Mouse (Mus musculus) forebrain, embryonic 11.5 days (tissue): ENCODE results near the gene Ercc6. TPM values are rescaled to one million over a fixed set of nuclear protein-coding genes. Genes with fewer than 3 reads are reported as not detected.

Experiments
- ATAC-seq: fragments of 200-750 bp; cut with Nextera tagmentation; replicated peaks from 2 replicates; pipeline ENCODE4 v1.8.0; 2017; ENCODE audit warnings: moderate TSS enrichment; ENCODE audit not compliant: low FRiP score
- DNase-seq: peaks from one replicate; pipeline ENCODE4 v3.0.0-alpha.2; 2017; ENCODE audit warnings: low spot score
- H3K27ac ChIP-seq: fragments of 300-500 bp; sonication (generic); 2 replicates; pipeline ENCODE4 v1.5.1; 2014; ENCODE audit warnings: low read depth, low read length
- H3K27me3 ChIP-seq: fragments of 300-500 bp; sonication (generic); 2 replicates; pipeline ENCODE4 v1.6.1; 2014; ENCODE audit warnings: mild to moderate bottlenecking, low read length, mixed read lengths; ENCODE audit not compliant: control insufficient read depth, insufficient read depth
- H3K36me3 ChIP-seq: fragments of 300-500 bp; sonication (generic); 2 replicates; pipeline ENCODE4 v1.6.1; 2014; ENCODE audit warnings: mild to moderate bottlenecking, low read length, moderate library complexity, mixed read lengths; ENCODE audit not compliant: control insufficient read depth, insufficient read depth
- H3K4me1 ChIP-seq: fragments of 300-500 bp; sonication (generic); replicated peaks from 2 replicates; pipeline ENCODE4 v1.6.1; 2014; ENCODE audit warnings: low read length, mixed read lengths; ENCODE audit not compliant: control insufficient read depth, insufficient read depth
- H3K4me2 ChIP-seq: fragments of 300-500 bp; sonication (generic); 2 replicates; pipeline ENCODE4 v1.6.1; 2014; ENCODE audit warnings: low read depth, mild to moderate bottlenecking, low read length, moderate library complexity, mixed read lengths; ENCODE audit not compliant: severe bottlenecking
- H3K4me3 ChIP-seq: fragments of 300-500 bp; sonication (generic); 2 replicates; pipeline ENCODE4 v1.5.1; 2014; ENCODE audit warnings: low read depth, low read length
- H3K9ac ChIP-seq: fragments of 300-500 bp; sonication (generic); 2 replicates; pipeline ENCODE4 v1.6.1; 2014; ENCODE audit warnings: low read length
- H3K9me3 ChIP-seq: fragments of 300-500 bp; sonication (generic); 2 replicates; pipeline ENCODE4 v1.6.1; 2016; ENCODE audit warnings: low read length, mixed read lengths; ENCODE audit not compliant: control insufficient read depth
- WGBS: fragments of 180-500 bp; shearing (Covaris S2); extraction: QIAGEN DNeasy Blood & Tissue Kit; methylation state at CpG from one replicate; pipeline ENCODE4 v1.1.7; 2014; 5-methylcytosine and 5-hydroxymethylcytosine counted together
- polyA plus RNA-seq: library from polyadenylated mRNA; unstranded; fragments of >200 nt; fragmentation: Nextera tagmentation; extraction: Ambion mirVana; gene quantifications from 2 replicates; pipeline ENCODE4 v1.2.1, GENCODE M21; 2014

The Ercc6 gene
- polyA plus RNA-seq, 1 experiment from 2014 or later: 29.4 TPM

DNA sequence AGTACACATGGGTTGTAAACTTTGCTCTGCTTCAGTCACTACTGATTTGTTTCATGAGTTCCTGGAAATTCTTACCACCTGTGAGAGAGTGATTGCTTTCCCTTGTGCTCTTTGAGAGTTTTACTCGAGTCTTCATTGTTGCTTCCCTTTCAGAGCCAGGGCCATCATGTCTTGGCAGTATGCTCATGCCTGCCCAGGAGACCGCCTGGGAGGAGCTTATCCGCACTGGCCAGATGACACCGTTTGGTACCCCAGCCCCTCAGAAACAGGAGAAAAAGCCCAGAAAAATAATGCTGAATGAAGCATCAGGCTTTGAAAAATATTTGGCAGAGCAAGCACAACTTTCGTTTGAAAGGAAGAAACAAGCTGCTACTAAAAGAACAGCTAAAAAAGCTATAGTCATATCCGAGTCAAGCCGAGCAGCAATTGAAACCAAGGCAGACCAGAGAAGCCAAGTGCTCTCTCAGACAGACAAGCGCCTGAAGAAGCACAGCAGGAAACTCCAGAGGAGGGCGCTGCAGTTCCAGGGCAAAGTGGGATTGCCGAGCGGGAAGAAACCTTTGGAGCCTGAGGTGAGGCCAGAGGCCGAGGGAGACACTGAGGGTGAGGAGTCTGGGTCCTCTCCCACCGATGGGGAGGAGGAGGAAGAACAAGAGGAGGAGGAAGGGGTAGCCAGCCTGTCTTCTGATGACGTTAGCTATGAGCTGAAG, 12.8 kb downstream of the Ercc6 start:
- Histone ChIP-seq H3K4me3 (no peak overlapping the region), H3K9ac (no peak overlapping the region), H3K9me3 (no peaks in the 10 kb centered on the region), H3K4me2 (no peak overlapping the region), H3K36me3 (peaks cover 2% of the 10 kb centered on the region; the same call in 1 of the 2 replicates), H3K27me3 (no peaks in the 10 kb centered on the region), H3K27ac (no peak overlapping the region), H3K4me1 (no peaks in the 10 kb centered on the region)
- DNase-seq (no peak), ATAC-seq (no peak)
- 77% methylated on average over 14 of the region's 14 CpGs for WGBS

- H3K4me3 ChIP-seq: no peak overlapping the region
- no peaks in the 10 kb centered on the region for H3K4me1 ChIP-seq
- H3K9me3 ChIP-seq: no peaks in the 10 kb centered on the region
- H3K36me3 ChIP-seq: peaks cover 2% of the 10 kb centered on the region; the same call in 1 of the 2 replicates
- H3K4me2 ChIP-seq: no peak overlapping the region
- ATAC-seq (no peak), DNase-seq (no peak)
- H3K27me3 ChIP-seq: no peaks in the 10 kb centered on the region
- WGBS: 92% methylated on average over 9 of the region's 9 CpGs
- H3K27ac ChIP-seq: no peak overlapping the region
- H3K9ac ChIP-seq: no peak overlapping the region
These were observed 13.9 kb downstream of the Ercc6 start for GRCm38 (mm10) chr14:32527211-32527610.

DNA sequence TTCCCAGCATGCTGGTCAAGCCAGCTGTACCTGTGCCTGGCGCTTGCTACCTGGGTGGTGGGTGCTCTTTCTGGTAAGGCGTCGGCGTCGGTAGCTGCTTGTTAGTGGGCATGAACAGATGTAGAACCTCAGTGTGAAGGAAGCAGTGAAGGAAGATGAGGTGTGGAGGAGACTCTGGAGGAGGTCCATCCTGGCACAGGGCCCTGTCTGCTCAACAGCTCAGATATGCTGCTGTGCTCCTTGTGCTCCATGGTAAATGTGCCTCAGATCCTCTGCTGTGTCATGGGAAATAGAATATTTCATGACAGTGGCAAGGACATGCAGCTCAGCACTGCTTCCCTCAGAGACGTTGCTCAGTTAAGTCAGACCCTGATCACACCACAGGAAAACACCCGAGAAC, 15.7 kb downstream of the Ercc6 start:
- Histone ChIP-seq H3K27ac (no peak overlapping the region), H3K9me3 (no peaks in the 10 kb centered on the region), H3K9ac (no peak overlapping the region), H3K36me3 (peaks cover 2% of the 10 kb centered on the region; the same call in 1 of the 2 replicates), H3K4me2 (no peak overlapping the region), H3K4me1 (0 out of 2 replicates have a peak, but pooled peaks cover 2% of the 10 kb centered on the region), H3K4me3 (no peak overlapping the region), H3K27me3 (no peaks in the 10 kb centered on the region)
- DNase-seq: no peak
- ATAC-seq: no peak
- WGBS: 93% methylated on average over 7 of the region's 7 CpGs

- Histone ChIP-seq H3K4me2 (no peak overlapping the region), H3K27me3 (no peaks in the 10 kb centered on the region), H3K9me3 (no peaks in the 10 kb centered on the region), H3K4me1 (0 out of 2 replicates have a peak, but pooled peaks cover 2% of the 10 kb centered on the region), H3K36me3 (peaks cover 2% of the 10 kb centered on the region; the same call in 1 of the 2 replicates), H3K9ac (no peak overlapping the region), H3K27ac (no peak overlapping the region), H3K4me3 (no peak overlapping the region)
- WGBS: 9% methylated on average over 2 of the region's 2 CpGs
- no peak for DNase-seq
- 0 out of 2 replicates have a peak, but pooled peaks have one; percentile 24 for ATAC-seq
These were observed 17.6 kb downstream of the Ercc6 start for GRCm38 (mm10) chr14:32530896-32531295.

DNA sequence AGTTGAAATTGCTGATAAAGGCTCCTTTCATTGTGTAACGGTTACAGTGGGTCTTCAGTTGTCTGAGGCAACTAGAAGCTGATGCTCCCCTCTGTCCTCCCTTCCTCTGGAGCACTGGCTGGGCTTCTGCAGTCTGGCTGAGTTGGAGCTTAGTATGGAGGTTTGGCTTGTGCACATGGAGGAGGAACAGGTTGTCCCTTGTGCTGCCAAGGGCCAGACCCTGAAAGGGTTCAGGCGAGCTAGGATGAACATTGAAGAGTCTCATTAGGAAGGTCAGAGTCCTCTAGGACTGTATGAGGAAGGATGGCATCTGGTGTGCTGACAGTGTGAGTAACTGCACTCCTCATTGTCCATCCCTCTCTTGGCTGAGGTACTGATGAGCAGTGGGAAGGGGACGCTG, 18.1 kb downstream of the Ercc6 start:
- Histone ChIP-seq H3K36me3 (peaks cover 2% of the 10 kb centered on the region; the same call in 1 of the 2 replicates), H3K4me3 (no peak overlapping the region), H3K9me3 (no peaks in the 10 kb centered on the region), H3K27me3 (no peaks in the 10 kb centered on the region), H3K4me1 (0 out of 2 replicates have a peak, but pooled peaks cover 2% of the 10 kb centered on the region), H3K27ac (0 out of 2 replicates have a peak overlapping the region, but pooled peaks have one; percentile 13), H3K4me2 (no peak overlapping the region), H3K9ac (no peak overlapping the region)
- DNase-seq (no peak), ATAC-seq (peak; percentile 30; the same call in 1 of the 2 replicates)
- WGBS: 67% methylated on average over 3 of the region's 3 CpGs

- Histone ChIP-seq H3K9ac (no peak overlapping the region; the same call in 1 of the 2 replicates), H3K4me2 (no peak overlapping the region), H3K9me3 (no peaks in the 10 kb centered on the region), H3K4me3 (no peak overlapping the region), H3K4me1 (0 out of 2 replicates have a peak, but pooled peaks cover 2% of the 10 kb centered on the region), H3K36me3 (no peaks in the 10 kb centered on the region; the same call in 1 of the 2 replicates), H3K27ac (peak overlapping the region; percentile 55), H3K27me3 (no peaks in the 10 kb centered on the region)
- DNase-seq (no peak), ATAC-seq (peak; percentile 46)
- WGBS: 60% methylated on average over 7 of the region's 7 CpGs
These were observed 19.2 kb downstream of the Ercc6 start for GRCm38 (mm10) chr14:32532381-32533147.

- no peaks in the 10 kb centered on the region; the same call in 1 of the 2 replicates for H3K36me3 ChIP-seq
- ATAC-seq: no peak
- WGBS: 71% methylated on average over 3 of the region's 3 CpGs
- H3K27ac ChIP-seq: no peak overlapping the region
- H3K27me3 ChIP-seq: no peaks in the 10 kb centered on the region
- H3K4me3 ChIP-seq: no peak overlapping the region
- H3K4me1 ChIP-seq: 0 out of 2 replicates have a peak, but pooled peaks cover 2% of the 10 kb centered on the region
- DNase-seq: no peak
- no peak overlapping the region for H3K9ac ChIP-seq
- no peak overlapping the region for H3K4me2 ChIP-seq
- H3K9me3 ChIP-seq: no peaks in the 10 kb centered on the region
These were observed 19.8 kb downstream of the Ercc6 start for GRCm38 (mm10) chr14:32533148-32533520.

GRCm38 (mm10) chr14:32533656-32534055, 20.3 kb downstream of the Ercc6 start:
- H3K4me3 ChIP-seq: no peak overlapping the region
- DNase-seq (no peak), ATAC-seq (no peak)
- H3K4me1 ChIP-seq: 0 out of 2 replicates have a peak, but pooled peaks cover 2% of the 10 kb centered on the region
- 87% methylated on average over 4 of the region's 4 CpGs for WGBS
- H3K27me3 ChIP-seq: no peaks in the 10 kb centered on the region
- no peak overlapping the region for H3K4me2 ChIP-seq
- no peaks in the 10 kb centered on the region for H3K9me3 ChIP-seq
- no peak overlapping the region for H3K9ac ChIP-seq
- H3K27ac ChIP-seq: no peak overlapping the region
- no peaks in the 10 kb centered on the region; the same call in 1 of the 2 replicates for H3K36me3 ChIP-seq
